Mouse (Mus musculus) limb, embryonic 11.5 days (tissue): ENCODE measurements at regions not wholly inside any gene's neighbourhood (a gene's known extent, or its start where the extent isn't known, plus 50 kb on each side); places are given as distances from the start of the nearest gene placed in this dataset.

Experiments used
- ATAC-seq: fragments of 200-750 bp; cut with Nextera tagmentation; 2 replicates; pipeline ENCODE4 v1.8.0; 2017; ENCODE audit warnings: low read depth; ENCODE audit not compliant: insufficient number of reproducible peaks, low FRiP score, low TSS enrichment
- DNase-seq: peaks from one replicate; pipeline ENCODE4 v3.0.0-alpha.2; 2015; ENCODE audit warnings: low spot score
- H3K27ac ChIP-seq: fragments of 300-500 bp; sonication (generic); replicated peaks from 2 replicates; pipeline ENCODE4 v1.5.1; 2014; ENCODE audit warnings: low read depth, mild to moderate bottlenecking, low read length
- H3K27me3 ChIP-seq: fragments of 300-500 bp; sonication (generic); 2 replicates; pipeline ENCODE4 v1.6.1; 2014; ENCODE audit warnings: mild to moderate bottlenecking, low read length, mixed read lengths; ENCODE audit not compliant: control insufficient read depth, insufficient read depth
- H3K36me3 ChIP-seq: fragments of 300-500 bp; sonication (generic); 2 replicates; pipeline ENCODE4 v1.6.1; 2014; ENCODE audit warnings: mild to moderate bottlenecking, low read length, moderate library complexity, mixed read lengths; ENCODE audit not compliant: control insufficient read depth, insufficient read depth
- H3K4me1 ChIP-seq: fragments of 300-500 bp; sonication (generic); 2 replicates; pipeline ENCODE4 v1.6.1; 2014; ENCODE audit warnings: low read length, mixed read lengths; ENCODE audit not compliant: control insufficient read depth, insufficient read depth
- H3K4me2 ChIP-seq: fragments of 300-500 bp; sonication (generic); 2 replicates; pipeline ENCODE4 v1.6.1; 2014; ENCODE audit warnings: low read depth, mild to moderate bottlenecking, moderate library complexity; ENCODE audit not compliant: severe bottlenecking
- H3K4me3 ChIP-seq: fragments of 300-500 bp; sonication (generic); 2 replicates; pipeline ENCODE4 v1.5.1; 2014; ENCODE audit warnings: low read depth, low read length
- H3K9ac ChIP-seq: fragments of 300-500 bp; sonication (generic); 2 replicates; pipeline ENCODE4 v1.6.1; 2014; ENCODE audit warnings: mild to moderate bottlenecking, low read length
- H3K9me3 ChIP-seq: fragments of 300-500 bp; sonication (generic); 2 replicates; pipeline ENCODE4 v1.6.1; 2016; ENCODE audit warnings: low read length; ENCODE audit not compliant: control insufficient read depth
- WGBS: fragments of 180-500 bp; shearing (Covaris S2); extraction: QIAGEN DNeasy Blood & Tissue Kit; methylation state at CpG from one replicate; pipeline ENCODE4 v1.1.7; 2014; 5-methylcytosine and 5-hydroxymethylcytosine counted together

DNA sequence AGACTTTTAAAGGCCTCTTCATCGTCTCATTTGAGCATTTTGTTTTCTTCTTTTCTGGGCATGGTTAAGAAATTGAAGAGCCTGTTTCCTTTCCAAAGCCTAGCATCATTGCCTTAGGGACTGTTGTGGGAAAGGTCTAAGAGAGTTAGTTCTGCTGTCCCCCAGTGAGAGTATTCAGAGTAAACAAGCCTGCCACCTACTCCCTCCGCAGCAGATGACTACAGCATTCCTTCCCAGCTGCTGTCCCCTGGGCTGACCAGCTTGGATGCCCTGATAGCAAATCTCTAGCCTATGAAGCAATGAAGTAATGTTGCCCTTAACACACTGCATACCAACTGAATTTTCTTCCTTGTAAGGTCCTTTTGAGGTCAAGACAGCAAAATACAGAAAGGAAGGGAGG, 164.9 kb downstream of the Moxd1 start:
- 63% methylated on average over 2 of the region's 2 CpGs for WGBS
- no peak overlapping the region for H3K4me3 ChIP-seq
- no peak overlapping the region for H3K4me2 ChIP-seq
- no peak overlapping the region for H3K9ac ChIP-seq
- H3K36me3 ChIP-seq = no peaks in the 10 kb centered on the region
- H3K27me3 ChIP-seq = no peaks in the 10 kb centered on the region
- H3K4me1 ChIP-seq = no peaks in the 10 kb centered on the region
- no peak overlapping the region for H3K27ac ChIP-seq
- H3K9me3 ChIP-seq = no peaks in the 10 kb centered on the region
- ATAC-seq (no peak), DNase-seq (no peak)

GRCm38 (mm10) chr10:24391039-24391438, 167.7 kb downstream of the Moxd1 start:
- Histone ChIP-seq H3K9ac (no peak overlapping the region), H3K9me3 (no peaks in the 10 kb centered on the region), H3K4me1 (no peaks in the 10 kb centered on the region), H3K27ac (no peak overlapping the region), H3K4me2 (no peak overlapping the region), H3K36me3 (no peaks in the 10 kb centered on the region), H3K4me3 (no peak overlapping the region), H3K27me3 (no peaks in the 10 kb centered on the region)
- no peak for DNase-seq
- no peak for ATAC-seq
- WGBS = 84% methylated on average over 6 of the region's 6 CpGs

DNA sequence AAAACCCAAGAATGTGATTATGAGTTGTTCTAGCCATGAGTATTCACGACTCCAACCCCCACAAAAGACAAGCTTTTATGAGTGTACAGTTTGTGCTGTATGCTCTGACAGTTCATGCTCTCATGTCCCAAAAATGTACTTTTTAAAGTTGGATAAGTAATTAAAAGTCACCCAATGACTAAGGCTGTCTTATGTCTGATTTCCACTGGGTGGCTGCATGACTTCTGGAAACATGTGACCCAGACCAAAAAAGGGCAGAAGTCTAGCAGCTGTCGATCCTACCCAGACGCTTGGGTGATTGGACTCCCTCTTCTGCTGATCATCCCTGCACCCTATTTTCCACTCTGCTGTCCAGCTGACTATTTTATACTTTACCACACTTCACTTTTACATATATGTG, 168.7 kb downstream of the Moxd1 start:
- Histone ChIP-seq H3K4me1 (no peaks in the 10 kb centered on the region), H3K27ac (no peak overlapping the region), H3K27me3 (no peaks in the 10 kb centered on the region), H3K36me3 (no peaks in the 10 kb centered on the region), H3K4me3 (no peak overlapping the region), H3K9me3 (no peaks in the 10 kb centered on the region), H3K4me2 (no peak overlapping the region), H3K9ac (no peak overlapping the region)
- ATAC-seq (no peak), DNase-seq (no peak)
- WGBS = 79% methylated on average over 3 of the region's 3 CpGs

DNA sequence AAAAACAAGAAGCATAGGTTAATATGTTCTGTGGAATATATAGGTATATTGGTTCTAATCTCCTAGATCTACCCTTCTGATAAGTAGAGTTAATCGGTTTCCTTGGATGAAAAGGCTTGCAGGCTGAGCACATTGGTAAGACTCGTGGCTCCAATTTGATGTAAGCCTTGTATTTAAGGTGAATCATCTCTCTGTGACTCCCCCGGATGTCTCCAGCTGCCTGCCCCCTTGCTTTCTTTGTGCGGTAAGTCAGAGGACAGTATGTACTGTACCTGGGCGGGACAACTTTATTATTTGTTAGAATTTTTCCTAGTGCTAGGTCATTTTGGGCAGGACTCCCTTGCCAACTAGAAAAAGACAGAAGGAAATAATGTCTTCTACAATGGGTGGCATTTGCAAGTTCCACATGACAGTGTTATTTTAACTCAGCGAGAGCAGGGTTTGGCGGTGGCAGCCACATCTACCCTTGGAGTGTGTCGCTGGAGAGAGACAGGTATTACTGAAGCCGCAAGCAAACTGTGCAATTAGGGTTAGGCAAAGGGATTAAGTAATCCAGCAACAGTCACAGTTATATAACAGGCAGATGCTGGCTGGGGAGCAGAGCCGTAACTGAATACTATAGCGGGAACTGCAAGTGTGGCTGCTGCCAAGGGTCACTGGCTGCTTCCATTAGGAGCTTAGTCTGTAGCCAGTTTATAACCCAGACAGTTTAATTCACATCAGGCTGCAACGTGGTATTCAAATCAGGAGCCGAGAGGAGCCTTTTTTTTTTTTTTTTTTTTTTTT, 172.9 kb downstream of the Moxd1 start:
- Histone ChIP-seq H3K4me3 (no peak overlapping the region), H3K4me2 (no peak overlapping the region), H3K9me3 (no peaks in the 10 kb centered on the region), H3K27me3 (no peaks in the 10 kb centered on the region), H3K27ac (no peak overlapping the region), H3K9ac (no peak overlapping the region), H3K36me3 (no peaks in the 10 kb centered on the region), H3K4me1 (no peaks in the 10 kb centered on the region)
- ATAC-seq (no peak), DNase-seq (peak; percentile 36)
- WGBS = 59% methylated on average over 13 of the region's 13 CpGs

- 85% methylated on average over 2 of the region's 2 CpGs for WGBS
- DNase-seq (no peak), ATAC-seq (no peak)
- Histone ChIP-seq H3K27ac (no peak overlapping the region), H3K36me3 (no peaks in the 10 kb centered on the region), H3K4me3 (no peak overlapping the region), H3K9ac (no peak overlapping the region), H3K27me3 (no peaks in the 10 kb centered on the region), H3K4me2 (no peak overlapping the region), H3K9me3 (no peaks in the 10 kb centered on the region), H3K4me1 (no peaks in the 10 kb centered on the region)
These were observed 173.8 kb downstream of the Moxd1 start for GRCm38 (mm10) chr10:24397125-24397524.

DNA sequence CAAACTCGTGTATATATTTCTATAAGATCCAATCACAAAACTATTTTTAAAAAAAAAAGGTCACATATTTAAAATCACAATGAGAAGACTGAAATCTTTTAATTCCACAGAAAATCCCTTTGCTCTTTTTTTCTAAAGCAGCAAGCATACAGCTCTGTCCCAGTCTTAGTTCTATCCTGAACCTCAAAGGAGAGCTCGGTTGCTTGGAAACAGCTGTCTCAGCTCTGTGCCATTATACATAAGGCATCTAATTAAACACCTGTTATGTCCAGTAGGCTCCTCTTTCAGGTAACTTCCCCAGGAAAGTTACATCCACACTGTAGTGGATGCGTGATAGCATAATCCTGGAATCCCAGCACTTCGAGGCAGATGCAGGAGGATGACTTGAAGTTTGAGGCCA, 181.5 kb downstream of the Moxd1 start:
- no peak overlapping the region for H3K4me3 ChIP-seq
- H3K27ac ChIP-seq = no peak overlapping the region
- no peaks in the 10 kb centered on the region for H3K27me3 ChIP-seq
- no peak overlapping the region for H3K9ac ChIP-seq
- H3K4me1 ChIP-seq = no peaks in the 10 kb centered on the region
- H3K9me3 ChIP-seq = no peaks in the 10 kb centered on the region
- no peak for ATAC-seq
- no peaks in the 10 kb centered on the region for H3K36me3 ChIP-seq
- no peak for DNase-seq
- WGBS = 78% methylated on average over 4 of the region's 4 CpGs
- no peak overlapping the region for H3K4me2 ChIP-seq

DNA sequence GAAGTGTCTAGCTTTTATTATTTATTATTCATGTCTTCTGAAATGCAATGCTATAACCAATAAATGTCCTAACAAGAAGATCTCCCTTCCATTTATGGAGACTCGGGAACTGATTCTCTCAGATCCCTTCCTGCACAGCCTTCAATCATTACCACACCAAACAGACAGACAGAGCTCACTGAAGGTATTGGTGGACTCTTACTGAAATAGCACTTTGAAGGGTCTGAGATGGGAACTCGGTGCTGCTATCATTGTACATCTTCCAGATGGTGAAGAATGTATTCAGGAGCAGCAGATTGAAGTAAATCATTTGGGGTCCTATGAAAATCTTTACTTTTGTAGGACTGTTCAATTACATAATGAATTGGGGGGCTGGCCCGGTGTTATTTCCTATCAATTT, 183.6 kb downstream of the Moxd1 start:
- no peaks in the 10 kb centered on the region for H3K36me3 ChIP-seq
- 81% methylated on average over 3 of the region's 3 CpGs for WGBS
- ATAC-seq = no peak

GRCm38 (mm10) chr10:24407411-24408227, 184.3 kb downstream of the Moxd1 start:
- Histone ChIP-seq H3K4me3 (no peak overlapping the region), H3K9me3 (no peaks in the 10 kb centered on the region), H3K27me3 (no peaks in the 10 kb centered on the region), H3K36me3 (no peaks in the 10 kb centered on the region), H3K4me1 (no peaks in the 10 kb centered on the region), H3K4me2 (no peak overlapping the region), H3K9ac (no peak overlapping the region), H3K27ac (no peak overlapping the region)
- no peak for DNase-seq
- WGBS = 86% methylated on average over 6 of the region's 6 CpGs
- no peak for ATAC-seq

More for the DNA sequence above, 183.6 kb downstream of the Moxd1 start:
- Histone ChIP-seq H3K9ac (no peak overlapping the region), H3K4me1 (no peaks in the 10 kb centered on the region), H3K27me3 (no peaks in the 10 kb centered on the region), H3K9me3 (no peaks in the 10 kb centered on the region), H3K4me3 (no peak overlapping the region), H3K4me2 (no peak overlapping the region), H3K27ac (no peak overlapping the region)
- no peak for DNase-seq
